Mouse (Mus musculus): Measurements from ENCODE around the gene Polr3gl.
A peak's percentile ranks its signal among the peaks of the same experiment; 100 is the strongest.

The Polr3gl gene

GRCm38 (mm10) chr3:96598156-96599068 is 4.4 kb upstream of the Polr3gl start:
- no peak for DNase-seq (ENCODE audit: low spot score in 2 of 2)

- DNase-seq (ENCODE audit: low spot score in 2 of 2) = no peak
Measured at GRCm38 (mm10) chr3:96597435-96597891, 3.5 kb upstream of the Polr3gl start.

GRCm38 (mm10) chr3:96596855-96597254 is 2.9 kb upstream of the Polr3gl start:
- DNase-seq (ENCODE audit: low spot score in 2 of 2) = no peak

GRCm38 (mm10) chr3:96596228-96596707 is 2.3 kb upstream of the Polr3gl start, which contains the start of gene Ankrd34a:
Gene Ankrd34a, plus strand, starts transcription at chr3:96596636.
- no peak for DNase-seq (ENCODE audit: low spot score in 2 of 2)

- no peak for DNase-seq (ENCODE audit: low spot score in 2 of 2)
Measured at GRCm38 (mm10) chr3:96595661-96596060, 1.7 kb upstream of the Polr3gl start.

- no peak for DNase-seq (ENCODE audit: low spot score in 2 of 2)
Measured at GRCm38 (mm10) chr3:96594851-96595250, 870 bp upstream of the Polr3gl start.

GRCm38 (mm10) chr3:96593374-96593773 is 607 bp downstream of the Polr3gl start:
- no peak for DNase-seq (ENCODE audit: low spot score in 2 of 2)

- DNase-seq (ENCODE audit: low spot score in 2 of 2) = no peak
Measured at GRCm38 (mm10) chr3:96590657-96591056, 3.3 kb downstream of the Polr3gl start.

- no peak for DNase-seq (ENCODE audit: low spot score in 2 of 2)
Measured at GRCm38 (mm10) chr3:96583386-96583785, 10.6 kb downstream of the Polr3gl start.

GRCm38 (mm10) chr3:96581771-96582515 is 12.0 kb downstream of the Polr3gl start:
- no peak for DNase-seq (ENCODE audit: low spot score in 2 of 2)

- no peak for DNase-seq (ENCODE audit: low spot score in 2 of 2)
Measured at GRCm38 (mm10) chr3:96581141-96581540, 12.8 kb downstream of the Polr3gl start.

GRCm38 (mm10) chr3:96579885-96580454 is 14.0 kb downstream of the Polr3gl start:
- DNase-seq (ENCODE audit: low spot score in 2 of 2) = peak; percentile 77 to 92

- no peak for DNase-seq (ENCODE audit: low spot score in 2 of 2)
Measured at GRCm38 (mm10) chr3:96579239-96579750, 14.7 kb downstream of the Polr3gl start.

GRCm38 (mm10) chr3:96578561-96579238 is 15.3 kb downstream of the Polr3gl start:
- no peak for DNase-seq (ENCODE audit: low spot score in 2 of 2)

GRCm38 (mm10) chr3:96577566-96577965 is 16.4 kb downstream of the Polr3gl start:
- no peak for DNase-seq (ENCODE audit: low spot score in 2 of 2)

GRCm38 (mm10) chr3:96576690-96577541 is 17.1 kb downstream of the Polr3gl start, which contains the start of gene Gm16253:
Gene Gm16253, plus strand, starts transcription at chr3:96576984.
- peak; percentile 72 to 76 for DNase-seq (ENCODE audit: low spot score in 2 of 2)

- no peak for DNase-seq (ENCODE audit: low spot score in 2 of 2)
Measured at GRCm38 (mm10) chr3:96576005-96576658, 17.8 kb downstream of the Polr3gl start.

GRCm38 (mm10) chr3:96575272-96575984 is 18.6 kb downstream of the Polr3gl start:
- DNase-seq (ENCODE audit: low spot score in 2 of 2) = no peak

Data from thymus, postnatal 10 days (tissue).